Mouse (Mus musculus) forebrain, embryonic 11.5 days (tissue): Measurements from ENCODE around the gene Gm20481. TPM values are rescaled to one million over a fixed set of nuclear protein-coding genes. Genes with fewer than 3 reads are reported as not detected.
A peak's percentile ranks its signal among the peaks of the same experiment; 100 is the strongest.
"Not testable (repeated sequence)": the region's sequence is repeated elsewhere in the genome, so short reads cannot be mapped to it uniquely, and the experiment has no call there.

ENCODE experiments used
- ATAC-seq: fragments of 200-750 bp; cut with Nextera tagmentation; replicated peaks from 2 replicates; pipeline ENCODE4 v1.8.0; 2017; ENCODE audit warnings: moderate TSS enrichment; ENCODE audit not compliant: low FRiP score
- DNase-seq: peaks from one replicate; pipeline ENCODE4 v3.0.0-alpha.2; 2017; ENCODE audit warnings: low spot score
- H3K27ac ChIP-seq: fragments of 300-500 bp; sonication (generic); 2 replicates; pipeline ENCODE4 v1.5.1; 2014; ENCODE audit warnings: low read depth, low read length
- H3K27me3 ChIP-seq: fragments of 300-500 bp; sonication (generic); 2 replicates; pipeline ENCODE4 v1.6.1; 2014; ENCODE audit warnings: mild to moderate bottlenecking, low read length, mixed read lengths; ENCODE audit not compliant: control insufficient read depth, insufficient read depth
- H3K36me3 ChIP-seq: fragments of 300-500 bp; sonication (generic); 2 replicates; pipeline ENCODE4 v1.6.1; 2014; ENCODE audit warnings: mild to moderate bottlenecking, low read length, moderate library complexity, mixed read lengths; ENCODE audit not compliant: control insufficient read depth, insufficient read depth
- H3K4me1 ChIP-seq: fragments of 300-500 bp; sonication (generic); replicated peaks from 2 replicates; pipeline ENCODE4 v1.6.1; 2014; ENCODE audit warnings: low read length, mixed read lengths; ENCODE audit not compliant: control insufficient read depth, insufficient read depth
- H3K4me2 ChIP-seq: fragments of 300-500 bp; sonication (generic); 2 replicates; pipeline ENCODE4 v1.6.1; 2014; ENCODE audit warnings: low read depth, mild to moderate bottlenecking, low read length, moderate library complexity, mixed read lengths; ENCODE audit not compliant: severe bottlenecking
- H3K4me3 ChIP-seq: fragments of 300-500 bp; sonication (generic); 2 replicates; pipeline ENCODE4 v1.5.1; 2014; ENCODE audit warnings: low read depth, low read length
- H3K9ac ChIP-seq: fragments of 300-500 bp; sonication (generic); 2 replicates; pipeline ENCODE4 v1.6.1; 2014; ENCODE audit warnings: low read length
- H3K9me3 ChIP-seq: fragments of 300-500 bp; sonication (generic); 2 replicates; pipeline ENCODE4 v1.6.1; 2016; ENCODE audit warnings: low read length, mixed read lengths; ENCODE audit not compliant: control insufficient read depth
- WGBS: fragments of 180-500 bp; shearing (Covaris S2); extraction: QIAGEN DNeasy Blood & Tissue Kit; methylation state at CpG from one replicate; pipeline ENCODE4 v1.1.7; 2014; 5-methylcytosine and 5-hydroxymethylcytosine counted together
- polyA plus RNA-seq: library from polyadenylated mRNA; unstranded; fragments of >200 nt; fragmentation: Nextera tagmentation; extraction: Ambion mirVana; gene quantifications from 2 replicates; pipeline ENCODE4 v1.2.1, GENCODE M21; 2014

Gene Gm20481
- polyA plus RNA-seq, 1 experiment from 2014 or later, result not detected

DNA sequence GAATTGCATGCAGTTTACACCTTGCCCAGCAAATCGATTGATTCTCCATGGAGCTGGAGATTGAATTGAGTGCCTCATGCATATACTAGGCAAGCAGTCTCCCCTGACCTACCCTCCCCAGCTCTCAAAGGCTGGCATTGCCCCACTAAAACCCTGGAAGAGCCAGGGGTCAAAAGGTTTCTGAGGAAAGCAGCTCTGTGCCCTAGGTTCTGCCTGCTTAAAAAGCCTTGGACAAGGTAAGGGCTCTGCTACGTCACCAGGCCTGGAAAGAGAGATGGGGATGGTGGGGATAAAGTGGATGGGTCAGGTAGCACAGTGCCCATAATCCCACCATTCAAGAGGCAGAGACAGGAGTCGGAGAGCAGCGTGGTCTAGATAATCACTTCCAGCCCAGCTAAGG lies 14.9 kb upstream of the Gm20481 start:
- Histone ChIP-seq H3K36me3 (peaks cover 6% of the 10 kb centered on the region; the same call in 1 of the 2 replicates), H3K4me2 (no peak overlapping the region), H3K9me3 (no peaks in the 10 kb centered on the region), H3K27me3 (peaks cover 8% of the 10 kb centered on the region; the same call in 1 of the 2 replicates), H3K4me3 (no peak overlapping the region), H3K4me1 (peaks cover 8% of the 10 kb centered on the region; the same call in 1 of the 2 replicates), H3K9ac (no peak overlapping the region), H3K27ac (no peak overlapping the region)
- no peak for ATAC-seq
- 75% methylated on average over 4 of the region's 4 CpGs for WGBS
- no peak for DNase-seq

DNA sequence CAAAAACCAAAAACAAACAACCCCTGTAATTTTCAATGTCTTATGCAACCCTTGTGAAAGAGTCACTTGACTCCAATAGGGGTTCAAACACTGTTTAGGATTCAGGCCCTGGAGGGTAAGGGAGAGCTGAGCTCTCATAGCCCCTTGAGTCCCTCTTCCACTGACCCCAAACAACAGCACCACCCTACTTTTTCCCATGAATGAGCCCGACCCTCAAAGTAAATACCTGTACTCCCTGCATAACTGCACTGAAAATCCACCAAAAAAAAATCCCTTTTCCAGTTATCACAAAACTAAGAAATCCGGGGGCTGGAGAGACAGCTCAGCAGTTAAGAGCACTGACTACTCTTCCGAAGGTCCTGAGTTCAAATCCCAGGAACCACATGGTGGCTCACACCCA lies 13.8 kb upstream of the Gm20481 start:
- H3K4me2 ChIP-seq, result no peak overlapping the region
- H3K36me3 ChIP-seq, result no peaks in the 10 kb centered on the region
- ATAC-seq (no peak), DNase-seq (no peak)
- WGBS, result 87% methylated on average over 3 of the region's 3 CpGs
- H3K27me3 ChIP-seq, result peaks cover 8% of the 10 kb centered on the region; the same call in 1 of the 2 replicates
- no peak overlapping the region for H3K27ac ChIP-seq
- H3K9ac ChIP-seq, result no peak overlapping the region
- H3K9me3 ChIP-seq, result no peaks in the 10 kb centered on the region
- H3K4me1 ChIP-seq, result peaks cover 7% of the 10 kb centered on the region; the same call in 1 of the 2 replicates
- H3K4me3 ChIP-seq, result no peak overlapping the region

DNA sequence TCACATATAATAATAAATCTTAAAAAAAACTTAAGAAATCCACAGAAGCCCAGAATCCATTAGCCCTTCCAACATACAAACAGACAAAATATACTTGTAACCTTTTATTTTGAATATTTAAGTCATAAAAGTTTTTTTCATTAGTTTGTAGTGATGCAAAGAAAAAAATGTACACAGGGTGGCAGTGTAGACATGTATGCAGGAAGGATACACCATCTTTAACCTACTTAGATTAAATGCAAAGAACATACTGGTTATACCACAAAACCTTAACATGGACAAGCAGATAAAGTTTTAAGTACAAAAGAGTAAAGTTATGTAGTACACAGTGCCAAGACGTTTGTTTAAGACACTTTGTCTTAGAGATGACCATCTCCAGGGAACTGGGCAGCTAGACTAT lies 13.4 kb upstream of the Gm20481 start:
- no peak overlapping the region for H3K9ac ChIP-seq
- ATAC-seq (no peak), DNase-seq (no peak)
- H3K4me2 ChIP-seq, result no peak overlapping the region
- no peak overlapping the region for H3K27ac ChIP-seq
- peaks cover 6% of the 10 kb centered on the region; the same call in 1 of the 2 replicates for H3K4me1 ChIP-seq
- H3K4me3 ChIP-seq, result no peak overlapping the region
- 46% methylated on average over 1 of the region's 1 CpGs for WGBS
- H3K36me3 ChIP-seq, result no peaks in the 10 kb centered on the region
- H3K27me3 ChIP-seq, result peaks cover 8% of the 10 kb centered on the region; the same call in 1 of the 2 replicates
- H3K9me3 ChIP-seq, result no peaks in the 10 kb centered on the region

DNA sequence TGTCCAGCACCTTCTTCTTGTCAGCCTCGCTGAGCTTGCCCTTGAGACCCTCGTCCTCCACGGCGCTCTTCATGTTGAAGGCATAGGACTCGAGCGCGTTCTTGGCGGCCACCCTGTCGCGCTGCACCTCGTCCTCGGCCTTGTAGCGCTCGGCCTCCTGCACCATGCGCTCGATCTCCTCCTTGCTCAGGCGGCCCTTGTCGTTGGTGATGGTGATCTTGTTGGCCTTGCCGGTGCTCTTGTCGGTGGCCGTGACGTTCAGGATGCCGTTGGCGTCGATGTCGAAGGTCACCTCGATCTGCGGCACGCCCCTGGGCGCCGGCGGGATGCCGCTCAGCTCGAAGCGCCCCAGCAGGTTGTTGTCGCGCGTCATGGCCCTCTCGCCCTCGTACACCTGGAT lies 12.4 kb upstream of the Gm20481 start:
- H3K9ac ChIP-seq, H3K27me3 ChIP-seq, ATAC-seq, H3K4me1 ChIP-seq, DNase-seq, H3K4me3 ChIP-seq, H3K36me3 ChIP-seq, H3K4me2 ChIP-seq, H3K9me3 ChIP-seq, H3K27ac ChIP-seq: not testable (repeated sequence)
- 24% methylated on average over 27 of the region's 40 CpGs for WGBS

DNA sequence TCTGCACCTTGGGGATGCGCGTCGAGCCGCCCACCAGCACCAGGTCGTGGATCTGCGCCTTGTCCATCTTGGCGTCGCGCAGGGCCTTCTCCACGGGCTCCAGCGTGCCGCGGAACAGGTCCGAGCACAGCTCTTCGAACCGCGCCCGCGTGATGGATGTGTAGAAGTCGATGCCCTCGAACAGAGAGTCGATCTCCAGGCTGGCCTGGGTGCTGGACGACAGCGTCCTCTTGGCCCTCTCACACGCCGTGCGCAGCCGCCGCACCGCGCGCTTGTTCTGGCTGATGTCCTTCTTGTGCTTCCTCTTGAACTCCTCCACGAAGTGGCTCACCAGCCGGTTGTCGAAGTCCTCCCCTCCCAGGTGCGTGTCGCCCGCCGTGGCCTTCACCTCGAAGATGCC lies 11.7 kb upstream of the Gm20481 start:
- H3K4me1 ChIP-seq, H3K27me3 ChIP-seq, H3K9me3 ChIP-seq, H3K4me3 ChIP-seq, DNase-seq, H3K36me3 ChIP-seq, H3K27ac ChIP-seq, ATAC-seq, H3K9ac ChIP-seq, H3K4me2 ChIP-seq: not testable (repeated sequence)
- 34% methylated on average over 21 of the region's 40 CpGs for WGBS

DNA sequence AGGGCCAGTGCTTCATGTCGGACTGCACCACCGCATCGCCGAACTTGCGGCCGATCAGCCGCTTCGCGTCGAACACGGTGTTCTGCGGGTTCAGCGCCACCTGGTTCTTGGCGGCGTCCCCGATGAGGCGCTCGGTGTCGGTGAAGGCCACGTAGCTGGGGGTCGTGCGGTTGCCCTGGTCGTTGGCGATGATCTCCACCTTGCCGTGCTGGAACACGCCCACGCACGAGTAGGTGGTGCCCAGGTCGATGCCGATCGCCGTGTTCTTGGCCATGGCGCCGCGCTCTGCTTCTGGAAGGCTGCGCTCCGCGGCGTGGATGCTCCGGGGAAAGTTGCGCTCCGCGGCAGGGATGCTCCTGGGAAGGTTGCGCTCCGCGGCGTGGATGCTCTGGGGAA lies 11.0 kb upstream of the Gm20481 start:
- not testable (repeated sequence) for H3K27me3 ChIP-seq, H3K36me3 ChIP-seq, H3K27ac ChIP-seq, DNase-seq, H3K9ac ChIP-seq, H3K9me3 ChIP-seq, H3K4me1 ChIP-seq
- WGBS, result 3% methylated on average over 17 of the region's 47 CpGs
- H3K4me3 ChIP-seq, result peak overlapping the region; percentile 41
- peak overlapping the region; percentile 84 for H3K4me2 ChIP-seq
- ATAC-seq, result peak; percentile 43

DNA sequence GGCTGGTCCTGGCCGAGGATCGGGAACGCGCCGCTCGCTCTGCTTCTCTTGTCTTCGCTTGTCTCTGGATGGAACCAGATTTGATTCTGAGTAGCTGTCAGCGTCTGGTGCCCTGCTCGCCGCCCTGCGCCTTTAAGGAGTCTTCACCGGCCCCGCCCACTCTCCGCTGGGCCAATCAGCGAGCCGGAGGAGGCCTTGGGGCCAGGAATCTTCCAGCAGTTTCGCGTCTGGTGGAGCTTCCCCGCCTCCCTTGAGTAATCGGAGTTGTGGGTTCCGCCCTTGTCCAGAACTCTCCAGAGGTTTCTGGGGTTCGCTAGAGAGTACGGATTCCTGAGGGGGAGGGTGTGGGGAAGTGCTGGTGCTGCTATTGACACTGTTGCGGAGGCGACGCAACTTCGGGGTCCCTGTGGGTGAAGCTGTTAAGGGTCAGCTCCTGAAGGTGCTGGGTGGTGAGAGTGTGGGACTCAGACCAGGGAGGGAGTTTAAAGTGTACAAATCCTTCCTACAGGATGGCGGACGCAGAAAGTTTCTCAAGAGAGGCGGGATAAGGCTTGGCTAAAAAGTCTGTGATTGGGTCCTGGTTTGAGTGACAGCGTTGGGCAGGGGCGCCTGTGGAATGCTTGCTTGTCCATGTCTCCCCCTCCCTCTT lies 10.5 kb upstream of the Gm20481 start, which contains the start of gene Hspa1b:
Gene Hspa1b (minus strand): TSS at position 109 of the 649 bp plus-strand sequence.
- peak within 1 kb of the TSS; percentile 41 for H3K4me3 ChIP-seq
- not testable (repeated sequence) for H3K4me1 ChIP-seq, H3K36me3 ChIP-seq, H3K9me3 ChIP-seq, H3K27me3 ChIP-seq
- peak within 1 kb of the TSS; percentile 84 for H3K4me2 ChIP-seq
- peak; percentile 85 for DNase-seq
- H3K9ac ChIP-seq, result peak within 1 kb of the TSS; percentile 66
- WGBS, result under 1% methylated on average over 26 of the region's 32 CpGs
- H3K27ac ChIP-seq, result peak within 1 kb of the TSS; percentile 80
- ATAC-seq, result peak; percentile 95

DNA sequence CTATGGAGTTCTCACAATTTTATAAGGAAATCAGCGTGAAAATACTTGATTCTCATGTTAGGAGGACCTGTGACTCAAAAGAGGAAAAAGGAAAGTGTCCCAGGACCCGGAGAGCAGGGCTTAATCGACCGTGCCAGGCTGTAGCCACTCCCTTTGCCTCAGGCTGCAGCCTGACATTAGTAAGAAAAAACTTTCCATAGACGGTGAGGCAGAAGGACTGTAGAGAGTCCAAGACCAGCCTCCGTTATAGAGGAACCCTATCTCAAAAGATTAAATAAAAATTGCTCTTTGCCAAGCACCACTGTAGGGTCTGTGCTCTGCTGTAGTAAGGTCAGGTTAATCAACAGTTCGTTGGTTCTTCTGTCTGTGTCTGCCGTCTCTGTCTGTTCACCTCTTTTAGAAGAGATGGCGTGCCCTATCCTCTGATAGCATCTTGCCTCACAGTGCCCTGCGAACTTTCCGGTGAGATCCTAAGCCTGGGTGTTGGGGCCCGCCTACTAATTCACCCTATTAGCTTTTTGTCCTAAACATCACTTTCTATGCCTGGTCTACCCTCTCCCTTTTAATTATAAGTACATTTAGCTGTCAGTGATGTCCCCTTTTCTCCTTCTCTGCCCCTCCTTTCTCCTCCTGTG lies 9.7 kb upstream of the Gm20481 start:
- WGBS, result 12% methylated on average over 12 of the region's 12 CpGs
- Histone ChIP-seq H3K4me2 (peak overlapping the region; percentile 84), H3K4me1 (peaks cover 6% of the 10 kb centered on the region; the same call in 1 of the 2 replicates), H3K27ac (peak overlapping the region; percentile 43; the same call in 1 of the 2 replicates), H3K4me3 (peak overlapping the region; percentile 41), H3K9ac (peak overlapping the region; percentile 20; the same call in 1 of the 2 replicates), H3K27me3 (peaks cover 8% of the 10 kb centered on the region; the same call in 1 of the 2 replicates), H3K9me3 (no peaks in the 10 kb centered on the region), H3K36me3 (no peaks in the 10 kb centered on the region)
- peak; percentile 61 for DNase-seq
- ATAC-seq, result 0 out of 2 replicates have a peak, but pooled peaks have one; percentile 5
